Mouse (Mus musculus) liver, adult 2 months (tissue): Measurements from ENCODE around the gene Me1.

Experiments
- CTCF ChIP-seq: fragments of 200-500 bp; IDR thresholded peaks from 2 replicates; pipeline ENCODE4 v1.5.1; 2011; ENCODE audit warnings: low read depth, low read length, control low read depth
- POLR2A ChIP-seq: fragments of 200-500 bp; IDR thresholded peaks from 2 replicates; pipeline ENCODE4 v1.6.1; 2011; ENCODE audit warnings: low read length, control low read depth; ENCODE audit not compliant: insufficient read depth; ENCODE audit errors: extremely low read depth

DNA sequence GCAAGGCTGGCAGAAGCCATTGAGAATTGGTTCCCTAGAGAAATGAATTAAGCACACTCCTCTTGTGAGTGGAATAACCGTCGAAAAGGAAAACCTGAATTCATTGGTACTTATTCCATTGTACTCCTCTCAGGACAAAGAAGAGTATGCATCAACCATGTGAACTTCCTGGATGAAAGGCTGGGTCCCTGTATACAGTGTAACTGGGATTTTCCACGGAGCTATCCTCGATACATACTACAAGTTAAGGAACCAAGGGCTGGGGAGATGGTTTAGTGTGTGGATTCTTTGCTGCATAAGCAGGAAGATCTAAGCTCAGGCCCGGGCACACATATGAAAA lies 30.6 kb upstream of the Me1 start:
- TF ChIP-seq CTCF: no peak
- no peak for TF ChIP-seq POLR2A
